In genomic region chr3:90615415-90615814, GRCm38 (mm10) we compare ENCODE assay signal across 8 mouse cellular contexts. TPM values are rescaled to one million over a fixed set of nuclear protein-coding genes. Genes with fewer than 3 reads are reported as not detected.
DNase-seq lines count a peak whose midpoint lies in the region; ATAC-seq and TF ChIP-seq lines count a peak whose summit lies in the region.

No protein-coding gene starts in this region.

- H3K27ac ChIP-seq in embryonic facial prominence, embryonic 11.5 days (replicated peaks; ENCODE audit: low read depth, low read length) = no peak overlapping the region
- H3K27ac ChIP-seq in heart, adult 2 months = peak overlapping the region; percentile 64
- no peak overlapping the region for H3K27ac ChIP-seq in limb, embryonic 13.5 days
- no peak overlapping the region for H3K27ac ChIP-seq in midbrain, embryonic 16.5 days (ENCODE audit: low read length)

- peak; percentile 83; the same call in 1 of the 2 replicates for TF ChIP-seq EP300 in heart, adult 2 months (IDR thresholded peaks at IDR 0.05; ENCODE audit: insufficient read depth, low read depth, low read length)

- H3K27me3 ChIP-seq in embryonic facial prominence, embryonic 11.5 days (ENCODE audit: control insufficient read depth, insufficient read depth, low read length) = no peaks in the 10 kb centered on the region
- H3K27me3 ChIP-seq in heart, adult 2 months (ENCODE audit: control insufficient read depth, insufficient read depth, low read length) = no peaks in the 10 kb centered on the region
- peaks cover 6% of the 10 kb centered on the region; the same call in 1 of the 2 replicates for H3K27me3 ChIP-seq in limb, embryonic 13.5 days
- peaks cover 5% of the 10 kb centered on the region; the same call in 1 of the 2 replicates for H3K27me3 ChIP-seq in midbrain, embryonic 16.5 days (ENCODE audit: control insufficient read depth, insufficient read depth, low read depth, low read length)

- H3K79me2 ChIP-seq in heart, adult 2 months (replicated peaks; ENCODE audit: control insufficient read depth, insufficient read depth, low read length) = no peaks in the 10 kb centered on the region

- H3K9ac ChIP-seq in embryonic facial prominence, embryonic 11.5 days (replicated peaks; ENCODE audit: low read length) = no peak overlapping the region
- H3K9ac ChIP-seq in heart, adult 2 months (ENCODE audit: low read depth, low read length) = no peak overlapping the region
- H3K9ac ChIP-seq in limb, embryonic 13.5 days = no peak overlapping the region
- no peak overlapping the region for H3K9ac ChIP-seq in midbrain, embryonic 16.5 days (ENCODE audit: low read depth, low read length)

- peak; percentile 82 for TF ChIP-seq CTCF in heart, adult 2 months (IDR thresholded peaks at IDR 0.05)

- ATAC-seq in embryonic facial prominence, embryonic 11.5 days (replicated peaks; ENCODE audit: insufficient number of reproducible peaks, low FRiP score, low TSS enrichment, low read depth) = peak; percentile 70; the same call in 1 of the 2 replicates
- ATAC-seq in limb, embryonic 13.5 days (ENCODE audit: low FRiP score, low read depth) = peak; percentile 73
- ATAC-seq in midbrain, embryonic 16.5 days = 0 out of 2 replicates have a peak, but pooled peaks have one; percentile 43

- H3K4me3 ChIP-seq in embryonic facial prominence, embryonic 11.5 days (ENCODE audit: low read depth, low read length) = no peak overlapping the region
- peak overlapping the region; percentile 5 for H3K4me3 ChIP-seq in heart, adult 2 months
- H3K4me3 ChIP-seq in limb, embryonic 13.5 days = no peak overlapping the region
- no peak overlapping the region for H3K4me3 ChIP-seq in midbrain, embryonic 16.5 days (ENCODE audit: low read depth, low read length)

- H3K4me1 ChIP-seq in embryonic facial prominence, embryonic 11.5 days (ENCODE audit: control insufficient read depth, insufficient read depth, low read length) = no peaks in the 10 kb centered on the region
- peaks cover 3% of the 10 kb centered on the region; the same call in 1 of the 2 replicates for H3K4me1 ChIP-seq in heart, adult 2 months (ENCODE audit: control insufficient read depth, insufficient read depth, low read length)
- peaks cover 19% of the 10 kb centered on the region for H3K4me1 ChIP-seq in limb, embryonic 13.5 days
- H3K4me1 ChIP-seq in midbrain, embryonic 16.5 days (ENCODE audit: control insufficient read depth, insufficient read depth, low read length) = peaks cover 3% of the 10 kb centered on the region; the same call in 1 of the 2 replicates

- TF ChIP-seq POLR2A in heart, adult 2 months (IDR thresholded peaks at IDR 0.05; ENCODE audit: insufficient read depth, low read depth, low read length) = no peak

- no peak overlapping the region for H3K4me2 ChIP-seq in embryonic facial prominence, embryonic 11.5 days (ENCODE audit: low read depth, low read length)
- 0 out of 2 replicates have a peak overlapping the region, but pooled peaks have one; percentile 7 for H3K4me2 ChIP-seq in limb, embryonic 13.5 days (replicated peaks)
- no peak overlapping the region for H3K4me2 ChIP-seq in midbrain, embryonic 16.5 days (ENCODE audit: low read length)

- DNase-seq in 3T3-L1 (ENCODE audit: low read depth, low spot score) = peak; percentile 94
- DNase-seq in adrenal gland, postnatal 10 days = peak; percentile 84
- DNase-seq in embryonic facial prominence, embryonic 11.5 days (ENCODE audit: low spot score) = peak; percentile 80
- DNase-seq in heart, adult 2 months = peak; percentile 77 to 83
- peak; percentile 70 to 71 for DNase-seq in kidney, adult 8-10 months
- peak; percentile 65 to 79 for DNase-seq in spleen, postnatal 4 days (ENCODE audit: low spot score in 2 of 2)

- H3K36me3 ChIP-seq in embryonic facial prominence, embryonic 11.5 days (replicated peaks; ENCODE audit: control insufficient read depth, insufficient read depth, low read depth, low read length) = no peaks in the 10 kb centered on the region
- no peaks in the 10 kb centered on the region for H3K36me3 ChIP-seq in heart, adult 2 months (ENCODE audit: control insufficient read depth, insufficient read depth, low read length)
- no peaks in the 10 kb centered on the region for H3K36me3 ChIP-seq in limb, embryonic 13.5 days
- no peaks in the 10 kb centered on the region for H3K36me3 ChIP-seq in midbrain, embryonic 16.5 days (ENCODE audit: control insufficient read depth, insufficient read depth, low read length)

- intact Hi-C loops in heart, adult 2 months (cut with DNase I) = loop anchor here (1.0 to 10.0 kb wide), 3 partner anchors 30 to 201 kb away; partner anchors contain the start of gene Snapin

- 15% methylated on average over 7 of the region's 7 CpGs for whole genome bisulfite sequencing in embryonic facial prominence, embryonic 11.5 days
- WGBS in heart, adult 2 months = 3% methylated on average over 7 of the region's 7 CpGs
- 7% methylated on average over 7 of the region's 7 CpGs for WGBS in limb, embryonic 13.5 days
- WGBS in midbrain, embryonic 16.5 days = 16% methylated on average over 7 of the region's 7 CpGs

- H3K9me3 ChIP-seq in embryonic facial prominence, embryonic 11.5 days (replicated peaks; ENCODE audit: control insufficient read depth, low read length) = no peaks in the 10 kb centered on the region
- H3K9me3 ChIP-seq in limb, embryonic 13.5 days = peaks cover 5% of the 10 kb centered on the region; the same call in 1 of the 2 replicates
- H3K9me3 ChIP-seq in midbrain, embryonic 16.5 days (replicated peaks; ENCODE audit: control insufficient read depth, low read length, poor library complexity, severe bottlenecking) = no peaks in the 10 kb centered on the region

RNA-seq across cellular contexts. Expression of gene S100a6, which starts 2.7 kb away (rescaled TPM):
- 10 to 100 TPM; 72.2 to 82.8 TPM for total RNA-seq in adrenal gland, postnatal 10 days (2021)
- polyA plus RNA-seq in embryonic facial prominence, embryonic 11.5 days (2014; fragmentation: Nextera tagmentation; extraction: Ambion mirVana) = 23.7 and 25.3 TPM in 2 replicates
- 10 to 100 TPM; 65.8 to 79.9 TPM for total RNA-seq in heart, adult 2 months (2021)
- polyA plus RNA-seq in heart, adult 2 months (2012; rRNA removed) = 141 and 158 TPM in 2 replicates
- polyA plus RNA-seq in limb, embryonic 13.5 days (2015; fragmentation: Nextera tagmentation; extraction: Ambion mirVana) = 58.5 and 64.0 TPM in 2 replicates
- polyA plus RNA-seq in midbrain, embryonic 16.5 days (2015; fragmentation: Nextera tagmentation; extraction: Ambion mirVana) = 19.3 and 19.4 TPM in 2 replicates

RNA-seq across cellular contexts. Expression of gene S100a5, which starts 7.1 kb away (rescaled TPM):
- not detected for total RNA-seq in adrenal gland, postnatal 10 days (2021)
- not detected in 2 replicates for polyA plus RNA-seq in embryonic facial prominence, embryonic 11.5 days (2014; fragmentation: Nextera tagmentation; extraction: Ambion mirVana)
- not detected for total RNA-seq in heart, adult 2 months (2021)
- not detected in 2 replicates for polyA plus RNA-seq in heart, adult 2 months (2012; rRNA removed)
- not detected in 2 replicates for polyA plus RNA-seq in limb, embryonic 13.5 days (2015; fragmentation: Nextera tagmentation; extraction: Ambion mirVana)
- polyA plus RNA-seq in midbrain, embryonic 16.5 days (2015; fragmentation: Nextera tagmentation; extraction: Ambion mirVana) = not detected in 2 replicates

RNA-seq across cellular contexts. Expression of gene S100a4, which starts 11.8 kb away (rescaled TPM):
- 10 to 100 TPM; 16.9 to 18.5 TPM for total RNA-seq in adrenal gland, postnatal 10 days (2021)
- 3.4 and 3.9 TPM in 2 replicates for polyA plus RNA-seq in embryonic facial prominence, embryonic 11.5 days (2014; fragmentation: Nextera tagmentation; extraction: Ambion mirVana)
- total RNA-seq in heart, adult 2 months (2021) = 10 to 100 TPM in 1 of 2 experiments, 1 to 10 TPM in 1; 9.9 to 11.4 TPM
- polyA plus RNA-seq in heart, adult 2 months (2012; rRNA removed) = 20.4 and 26.3 TPM in 2 replicates
- polyA plus RNA-seq in limb, embryonic 13.5 days (2015; fragmentation: Nextera tagmentation; extraction: Ambion mirVana) = 6.7 and 7.0 TPM in 2 replicates
- polyA plus RNA-seq in midbrain, embryonic 16.5 days (2015; fragmentation: Nextera tagmentation; extraction: Ambion mirVana) = 0.53 TPM in 1 of 2 replicates, not detected in the other

RNA-seq across cellular contexts. Expression of gene Gm42674, which starts 13.7 kb away (rescaled TPM):
- total RNA-seq in adrenal gland, postnatal 10 days (2021) = not detected
- polyA plus RNA-seq in embryonic facial prominence, embryonic 11.5 days (2014; fragmentation: Nextera tagmentation; extraction: Ambion mirVana) = not detected in 2 replicates
- not detected for total RNA-seq in heart, adult 2 months (2021)
- not detected in 2 replicates for polyA plus RNA-seq in heart, adult 2 months (2012; rRNA removed)
- polyA plus RNA-seq in limb, embryonic 13.5 days (2015; fragmentation: Nextera tagmentation; extraction: Ambion mirVana) = not detected in 2 replicates
- polyA plus RNA-seq in midbrain, embryonic 16.5 days (2015; fragmentation: Nextera tagmentation; extraction: Ambion mirVana) = 0.65 TPM in 1 of 2 replicates, not detected in the other

RNA-seq across cellular contexts. Expression of gene S100a2, which starts 25.4 kb away (rescaled TPM):
- not detected for total RNA-seq in adrenal gland, postnatal 10 days (2021)
- polyA plus RNA-seq in embryonic facial prominence, embryonic 11.5 days (2014; fragmentation: Nextera tagmentation; extraction: Ambion mirVana) = not detected in 2 replicates
- not detected for total RNA-seq in heart, adult 2 months (2021)
- not detected in 2 replicates for polyA plus RNA-seq in heart, adult 2 months (2012; rRNA removed)
- polyA plus RNA-seq in limb, embryonic 13.5 days (2015; fragmentation: Nextera tagmentation; extraction: Ambion mirVana) = not detected in 2 replicates
- not detected in 2 replicates for polyA plus RNA-seq in midbrain, embryonic 16.5 days (2015; fragmentation: Nextera tagmentation; extraction: Ambion mirVana)
